Mouse (Mus musculus) C2C12 (cell line): Measurements from ENCODE around the gene Ppp1r11. TPM values are rescaled to one million over a fixed set of nuclear protein-coding genes. Genes with fewer than 3 reads are reported as not detected.

Experiments used
- H3K27me3 ChIP-seq: one replicate; pipeline ENCODE4 v1.6.1; 2011; ENCODE audit not compliant: control insufficient read depth, insufficient read depth, insufficient read length
- H3K36me3 ChIP-seq: one replicate; pipeline ENCODE4 v1.6.1; 2011; ENCODE audit not compliant: control insufficient read depth, insufficient read depth
- H3K4me3 ChIP-seq: one replicate; pipeline ENCODE4 v1.5.1; 2011; ENCODE audit warnings: mild to moderate bottlenecking, control low read depth; ENCODE audit not compliant: poor library complexity, insufficient read depth, severe bottlenecking
- H3K79me2 ChIP-seq: one replicate; pipeline ENCODE4 v1.6.1; 2011; ENCODE audit not compliant: control insufficient read depth, insufficient read depth
- H3K79me3 ChIP-seq: one replicate; pipeline ENCODE4 v1.6.1; 2011; ENCODE audit warnings: low read depth, control low read depth
- H3ac ChIP-seq: one replicate; pipeline ENCODE3; 2011; ENCODE audit warnings: low read depth; ENCODE audit not compliant: control insufficient read depth, insufficient read length
- CEBPB ChIP-seq: IDR thresholded peaks from one replicate; pipeline ENCODE4 v1.6.1; 2011; ENCODE audit warnings: low read depth, mild to moderate bottlenecking, control low read depth, moderate library complexity
- CTCF ChIP-seq: IDR thresholded peaks from one replicate; pipeline ENCODE4 v1.5.1; 2011; ENCODE audit not compliant: control insufficient read depth, insufficient read depth, insufficient read length
- FOSL1 ChIP-seq: IDR thresholded peaks from one replicate; pipeline ENCODE4 v1.8.0; 2011; ENCODE audit warnings: mild to moderate bottlenecking, low read length; ENCODE audit not compliant: poor library complexity, insufficient read depth, severe bottlenecking
- MAX ChIP-seq: IDR thresholded peaks from one replicate; pipeline ENCODE4 v1.6.1; 2011; ENCODE audit warnings: mild to moderate bottlenecking, control low read depth
- MYOD1 ChIP-seq: IDR thresholded peaks from one replicate; pipeline ENCODE4 v1.6.1; 2011; ENCODE audit warnings: low read depth; ENCODE audit not compliant: control insufficient read depth, insufficient read length
- MYOG ChIP-seq: IDR thresholded peaks from one replicate; pipeline ENCODE4 v1.6.1; 2011; ENCODE audit not compliant: control insufficient read depth, insufficient read length; ENCODE audit errors: extremely low read depth
- USF1 ChIP-seq: IDR thresholded peaks from one replicate; pipeline ENCODE4 v1.6.1; 2011; ENCODE audit warnings: low read depth, mild to moderate bottlenecking, control low read depth, moderate library complexity
- polyA plus RNA-seq: library from polyadenylated mRNA; unstranded; fragments of >200 nt; fragmentation: generic; extraction: Trizol; gene quantifications from one replicate; pipeline ENCODE4 v1.2.1, GENCODE M21; 2012; ENCODE audit warnings: missing spikeins

Ppp1r11 gene
- polyA plus RNA-seq, 1 experiment, result 181 TPM

DNA sequence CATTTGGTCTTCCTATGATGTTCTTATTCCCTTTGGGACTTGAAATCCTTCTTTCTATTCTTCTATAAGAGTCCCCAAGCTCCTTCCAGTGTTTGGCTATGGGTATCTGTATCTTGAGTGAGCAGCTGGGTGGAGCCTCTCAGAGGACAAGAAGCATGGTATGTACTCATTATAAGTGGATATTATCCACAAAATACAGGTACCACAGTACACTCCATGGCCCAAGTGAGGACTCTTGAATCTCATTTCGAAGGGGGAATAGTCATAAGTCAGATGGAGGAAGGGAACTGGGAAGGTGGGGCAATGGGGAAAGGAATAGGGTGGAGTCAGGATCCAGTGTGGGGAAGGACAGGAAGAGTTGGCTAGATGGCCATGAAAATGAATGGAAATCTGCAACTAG, 1.5 kb upstream of the Ppp1r11 start:
- Histone ChIP-seq H3K79me3 (peaks cover 34% of the 10 kb centered on the region), H3ac (no peak overlapping the region), H3K79me2 (peaks cover 47% of the 10 kb centered on the region), H3K27me3 (no peaks in the 10 kb centered on the region), H3K36me3 (peaks cover 50% of the 10 kb centered on the region), H3K4me3 (no peak overlapping the region)
- TF ChIP-seq MYOD1 (no peak), MAX (no peak), CTCF (no peak), CEBPB (no peak), USF1 (no peak), FOSL1 (no peak)

DNA sequence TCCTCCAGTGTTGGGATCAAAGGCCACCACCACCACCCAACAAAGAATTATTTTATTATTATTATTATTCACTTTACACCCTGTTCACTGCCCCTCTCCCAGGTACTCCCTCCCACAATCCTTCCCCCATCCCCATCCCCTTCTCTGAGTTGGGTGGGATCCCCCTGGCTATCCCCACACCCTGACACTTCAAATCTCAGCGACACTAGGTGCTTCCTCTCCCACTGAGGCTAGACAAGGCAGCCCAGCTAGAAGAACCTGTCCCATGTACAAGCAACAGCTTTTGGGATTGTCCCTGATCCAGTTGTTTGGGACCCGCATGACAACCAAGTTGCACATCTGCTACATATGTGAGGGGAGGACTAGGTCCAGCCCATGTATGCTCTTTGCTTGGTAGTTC, 1.1 kb upstream of the Ppp1r11 start:
- H3K4me3 ChIP-seq, result no peak overlapping the region
- TF ChIP-seq MYOG (no peak), FOSL1 (no peak), MAX (no peak), CEBPB (no peak), MYOD1 (no peak), USF1 (no peak), CTCF (no peak)
- H3K36me3 ChIP-seq, result peaks cover 51% of the 10 kb centered on the region
- no peaks in the 10 kb centered on the region for H3K27me3 ChIP-seq
- peaks cover 31% of the 10 kb centered on the region for H3K79me3 ChIP-seq
- H3K79me2 ChIP-seq, result peaks cover 43% of the 10 kb centered on the region
- no peak overlapping the region for H3ac ChIP-seq

DNA sequence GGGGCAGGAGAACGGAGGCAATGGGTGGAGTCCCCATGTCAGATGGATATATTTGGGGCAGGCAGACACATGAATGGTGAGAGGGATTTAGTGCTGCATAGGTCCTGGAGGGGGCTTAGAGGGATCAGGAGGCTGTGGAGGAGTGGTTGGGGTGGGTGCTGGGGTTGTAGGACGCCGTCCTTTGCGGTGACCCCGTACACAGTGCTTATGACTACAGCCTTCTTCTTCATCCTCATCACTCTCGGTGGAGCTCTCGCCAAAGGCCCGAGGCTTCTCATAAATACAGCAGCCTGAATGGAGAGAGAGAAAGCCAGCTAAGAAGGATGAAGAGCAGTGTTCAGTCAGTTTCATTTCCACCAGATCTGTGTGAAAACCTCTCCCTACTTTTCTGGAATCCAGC, 2.3 kb downstream of the Ppp1r11 start:
- no peaks in the 10 kb centered on the region for H3K27me3 ChIP-seq
- H3ac ChIP-seq, result no peak overlapping the region
- peaks cover 18% of the 10 kb centered on the region for H3K79me3 ChIP-seq
- H3K79me2 ChIP-seq, result peaks cover 22% of the 10 kb centered on the region
- TF ChIP-seq FOSL1 (no peak), MYOG (no peak), USF1 (no peak), MYOD1 (no peak), CTCF (no peak), CEBPB (no peak), MAX (no peak)
- H3K4me3 ChIP-seq, result no peak overlapping the region
- peaks cover 30% of the 10 kb centered on the region for H3K36me3 ChIP-seq

DNA sequence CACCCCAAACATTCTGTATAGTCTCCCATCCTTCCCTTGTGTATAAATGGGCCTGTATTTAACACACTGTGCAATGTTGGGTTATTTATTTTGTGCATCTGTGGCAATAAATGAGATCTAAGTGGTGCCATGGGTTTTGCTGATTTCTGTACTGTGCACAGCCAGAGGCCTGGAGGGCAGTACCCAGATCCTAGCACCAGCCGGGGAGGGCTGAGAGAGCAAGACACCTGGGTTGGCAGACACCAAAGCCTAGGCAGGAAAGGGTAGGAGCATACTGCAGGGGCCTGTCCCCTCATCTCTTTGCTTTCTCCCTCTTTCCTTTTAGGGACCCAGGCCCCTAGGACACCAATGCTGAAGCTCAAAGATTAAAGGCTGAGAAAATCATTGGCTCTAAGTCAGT, 3.3 kb downstream of the Ppp1r11 start:
- H3K79me2 ChIP-seq, result peaks cover 22% of the 10 kb centered on the region
- no peaks in the 10 kb centered on the region for H3K27me3 ChIP-seq
- no peak overlapping the region for H3K4me3 ChIP-seq
- peaks cover 20% of the 10 kb centered on the region for H3K36me3 ChIP-seq
- H3K79me3 ChIP-seq, result peaks cover 18% of the 10 kb centered on the region
- no peak for TF ChIP-seq MYOD1
- TF ChIP-seq FOSL1, result no peak
- no peak for TF ChIP-seq MAX
- TF ChIP-seq USF1, result no peak
- no peak for TF ChIP-seq MYOG
- no peak for TF ChIP-seq CTCF
- TF ChIP-seq CEBPB, result no peak
- no peak overlapping the region for H3ac ChIP-seq

DNA sequence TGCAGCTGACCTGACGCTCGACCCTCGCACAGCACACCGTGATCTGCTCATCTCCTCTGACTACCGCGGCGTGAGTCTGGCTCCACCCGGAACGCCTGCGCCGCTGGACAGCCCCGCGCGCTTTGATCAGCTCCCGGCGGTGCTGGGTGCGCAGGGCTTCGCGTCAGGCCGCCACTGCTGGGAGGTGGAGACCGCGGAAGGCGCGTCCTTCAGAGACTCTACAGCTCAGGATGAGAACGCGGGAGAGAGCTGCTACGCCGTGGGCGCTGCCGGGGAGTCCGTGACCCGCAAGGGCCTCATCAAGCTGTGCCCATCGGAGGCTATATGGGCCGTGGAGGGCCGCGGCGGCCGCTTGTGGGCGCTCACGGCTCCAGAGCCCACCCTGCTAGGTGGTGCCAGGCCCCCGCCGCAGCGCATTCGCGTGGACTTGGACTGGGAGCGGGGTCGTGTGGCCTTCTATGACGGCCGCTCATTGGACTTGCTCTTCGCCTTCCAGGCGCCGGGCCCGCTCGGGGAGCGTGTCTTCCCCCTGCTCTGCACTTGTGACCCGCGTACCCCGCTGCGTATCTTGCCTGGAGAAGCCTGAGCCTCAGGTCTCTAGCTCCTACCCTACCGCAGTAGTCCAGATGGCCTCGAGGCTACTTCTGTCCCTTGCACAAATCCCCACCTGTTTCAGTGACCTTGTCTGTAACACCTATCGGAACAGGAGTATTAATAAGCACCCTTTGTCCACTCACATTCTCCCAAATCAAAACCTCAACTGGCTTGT, 4.3 kb downstream of the Ppp1r11 start:
- Histone ChIP-seq H3K4me3 (no peak overlapping the region), H3ac (no peak overlapping the region), H3K79me2 (peaks cover 22% of the 10 kb centered on the region), H3K36me3 (peaks cover 17% of the 10 kb centered on the region), H3K79me3 (peaks cover 18% of the 10 kb centered on the region), H3K27me3 (no peaks in the 10 kb centered on the region)
- TF ChIP-seq MAX (no peak), USF1 (no peak), MYOD1 (no peak), MYOG (no peak), FOSL1 (no peak), CTCF (no peak), CEBPB (no peak)

DNA sequence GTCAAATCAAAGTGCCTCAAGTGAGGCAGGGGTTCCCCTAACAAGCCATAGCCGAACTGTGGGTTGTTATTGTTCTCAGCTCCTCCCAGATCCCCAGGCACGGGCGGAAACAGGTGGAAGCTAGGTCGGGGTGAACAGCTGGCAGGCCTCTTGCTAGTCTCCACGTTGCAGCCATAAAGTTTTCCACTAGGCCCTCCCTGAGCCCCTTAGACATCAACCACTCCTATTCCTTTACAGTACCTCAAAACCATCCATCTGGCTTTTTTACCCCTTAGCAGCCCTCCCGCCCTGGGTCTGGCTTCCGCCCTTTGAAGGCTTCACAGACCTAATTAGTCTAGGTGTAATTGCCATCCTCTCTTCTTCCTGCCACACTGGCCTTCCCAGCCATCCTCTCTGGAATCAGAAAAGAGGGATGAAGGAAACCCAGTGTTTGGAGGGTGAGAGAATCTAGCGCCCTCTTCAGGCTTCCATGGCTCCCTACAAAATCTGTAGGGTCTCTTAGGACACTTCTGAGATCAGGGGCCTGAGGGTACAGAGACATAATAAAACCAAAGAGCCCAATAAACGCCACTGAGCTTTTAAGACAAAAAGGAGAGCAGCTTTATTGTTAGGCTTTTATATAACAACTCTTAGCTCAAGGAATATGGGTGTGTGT, 7.3 kb downstream of the Ppp1r11 start:
- H3K79me3 ChIP-seq, result no peaks in the 10 kb centered on the region
- peaks cover under 1% of the 10 kb centered on the region for H3K79me2 ChIP-seq
- H3K4me3 ChIP-seq, result no peak overlapping the region
- H3K27me3 ChIP-seq, result no peaks in the 10 kb centered on the region
- peaks cover 12% of the 10 kb centered on the region for H3K36me3 ChIP-seq
- H3ac ChIP-seq, result no peak overlapping the region
- TF ChIP-seq USF1 (no peak), MAX (no peak), CTCF (no peak), FOSL1 (no peak), MYOD1 (no peak), CEBPB (no peak), MYOG (no peak)
